Mouse (Mus musculus): ENCODE results near the gene Numa1.

- no peak for TF ChIP-seq ZC3H11A (IDR thresholded peaks at IDR 0.05; ENCODE audit: borderline replicate concordance, low read depth, low read length)
- TF ChIP-seq CHD2 (IDR thresholded peaks at IDR 0.05; ENCODE audit: low read depth, low read length) = no peak
- TF ChIP-seq ZNF384 (IDR thresholded peaks at IDR 0.05; ENCODE audit: low read depth, low read length) = no peak
- no peak for TF ChIP-seq HCFC1 (IDR thresholded peaks at IDR 0.05; ENCODE audit: borderline replicate concordance, insufficient read depth, low read length)
Measured at GRCm38 (mm10) chr7:101999461-102000151, 65.7 kb downstream of the Numa1 start.
